Mouse (Mus musculus) stomach, embryonic 14.5 days (tissue): ENCODE measurements around the gene S100b. TPM values are rescaled to one million over a fixed set of nuclear protein-coding genes. Genes with fewer than 3 reads are reported as not detected.

Experiments used
- ATAC-seq: fragments of 200-750 bp; cut with Nextera tagmentation; 2 replicates; pipeline ENCODE4 v1.8.0; 2017; ENCODE audit warnings: low read depth, moderate TSS enrichment; ENCODE audit not compliant: insufficient number of reproducible peaks, insufficient read depth, low FRiP score
- H3K27ac ChIP-seq: fragments of 300-500 bp; sonication (generic); 2 replicates; pipeline ENCODE4 v1.5.1; 2014; ENCODE audit warnings: mild to moderate bottlenecking, low read length, moderate library complexity, mixed read lengths
- H3K27me3 ChIP-seq: fragments of 300-500 bp; sonication (generic); 2 replicates; pipeline ENCODE4 v1.6.1; 2014; ENCODE audit warnings: low read length, control low read depth, mixed read lengths; ENCODE audit not compliant: control insufficient read depth, insufficient read depth
- H3K36me3 ChIP-seq: fragments of 300-500 bp; sonication (generic); 2 replicates; pipeline ENCODE4 v1.6.1; 2014; ENCODE audit warnings: mild to moderate bottlenecking, control low read depth, low read length, moderate library complexity, mixed read lengths; ENCODE audit not compliant: control insufficient read depth, insufficient read depth
- H3K4me1 ChIP-seq: fragments of 300-500 bp; sonication (generic); 2 replicates; pipeline ENCODE4 v1.6.1; 2014; ENCODE audit warnings: low read length, control low read depth, mixed read lengths; ENCODE audit not compliant: control insufficient read depth, insufficient read depth
- H3K4me2 ChIP-seq: fragments of 300-500 bp; sonication (generic); replicated peaks from 2 replicates; pipeline ENCODE4 v1.6.1; 2014; ENCODE audit warnings: low read depth, low read length, control low read depth
- H3K4me3 ChIP-seq: fragments of 300-500 bp; sonication (generic); 2 replicates; pipeline ENCODE4 v1.5.1; 2014; ENCODE audit warnings: low read depth, low read length, control low read depth
- H3K9ac ChIP-seq: fragments of 300-500 bp; sonication (generic); replicated peaks from 2 replicates; pipeline ENCODE4 v1.6.1; 2014; ENCODE audit warnings: low read depth, mild to moderate bottlenecking, control low read depth, low read length, moderate library complexity, mixed read lengths
- H3K9me3 ChIP-seq: fragments of 300-500 bp; sonication (generic); 2 replicates; pipeline ENCODE4 v1.6.1; 2016; ENCODE audit warnings: low read depth, low read length, control low read depth; ENCODE audit not compliant: control insufficient read depth
- WGBS: fragments of 180-500 bp; shearing (Covaris S2); extraction: QIAGEN DNeasy Blood & Tissue Kit; methylation state at CpG from one replicate; pipeline ENCODE4 v1.1.7; 2014; 5-methylcytosine and 5-hydroxymethylcytosine counted together
- polyA plus RNA-seq: library from polyadenylated mRNA; unstranded; fragments of >200 nt; fragmentation: Nextera tagmentation; extraction: Ambion mirVana; gene quantifications from 2 replicates; pipeline ENCODE4 v1.2.1, GENCODE M21; 2014

Gene S100b
- polyA plus RNA-seq, 1 experiment from 2014 or later: 1.6 TPM

DNA sequence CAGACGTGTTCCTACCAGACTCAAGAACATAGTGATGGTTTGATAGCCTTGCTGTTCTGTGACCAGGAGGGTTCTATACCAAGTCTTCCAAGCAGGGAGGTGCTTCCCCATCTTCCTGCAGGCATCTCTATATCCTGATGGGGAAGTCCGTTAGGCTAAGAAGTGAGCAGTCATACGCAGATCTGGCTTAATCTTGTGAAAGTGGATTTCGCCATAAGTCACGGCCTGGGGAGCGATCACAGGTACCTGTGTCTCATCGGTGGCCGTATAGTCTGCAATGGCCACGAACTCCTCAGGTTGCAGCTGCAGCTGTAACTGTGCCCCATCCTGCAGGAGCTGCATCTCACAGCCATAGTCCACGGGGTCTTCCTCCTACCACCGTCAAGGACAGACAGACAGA is 27.7 kb upstream of the S100b start:
- 91% methylated on average over 11 of the region's 11 CpGs for WGBS
- peaks cover 13% of the 10 kb centered on the region for H3K36me3 ChIP-seq
- no peak for ATAC-seq

DNA sequence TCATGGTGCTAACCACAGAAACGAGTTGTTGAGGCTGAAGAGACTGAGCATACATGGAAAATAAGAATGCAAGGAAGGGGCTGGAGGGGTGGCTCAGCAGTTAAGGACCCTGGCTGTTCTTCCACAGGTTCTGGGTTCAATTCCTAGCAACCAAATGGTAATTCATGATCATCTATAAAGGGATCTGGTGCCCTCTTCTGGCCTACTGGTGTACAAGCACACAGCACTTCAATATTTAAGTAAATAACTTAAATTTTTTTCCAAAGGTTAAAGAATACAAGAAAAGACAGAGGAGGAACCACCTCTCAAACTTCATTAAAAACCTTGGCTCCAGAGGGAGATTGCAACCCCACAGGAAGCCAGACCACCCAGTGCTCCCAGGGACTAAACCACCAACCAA is 24.0 kb upstream of the S100b start:
- H3K9me3 ChIP-seq: no peaks in the 10 kb centered on the region
- no peaks in the 10 kb centered on the region for H3K4me1 ChIP-seq
- H3K36me3 ChIP-seq: peaks cover 4% of the 10 kb centered on the region; the same call in 1 of the 2 replicates
- H3K4me3 ChIP-seq: no peak overlapping the region
- H3K4me2 ChIP-seq: no peak overlapping the region
- ATAC-seq: no peak
- H3K27me3 ChIP-seq: no peaks in the 10 kb centered on the region
- 83% methylated on average over 1 of the region's 1 CpGs for WGBS
- no peak overlapping the region for H3K27ac ChIP-seq
- H3K9ac ChIP-seq: no peak overlapping the region

More for the DNA sequence above, 27.7 kb upstream of the S100b start:
- Histone ChIP-seq H3K4me1 (no peaks in the 10 kb centered on the region), H3K9ac (no peak overlapping the region), H3K27ac (no peak overlapping the region), H3K9me3 (no peaks in the 10 kb centered on the region), H3K4me3 (no peak overlapping the region), H3K27me3 (no peaks in the 10 kb centered on the region), H3K4me2 (no peak overlapping the region)

DNA sequence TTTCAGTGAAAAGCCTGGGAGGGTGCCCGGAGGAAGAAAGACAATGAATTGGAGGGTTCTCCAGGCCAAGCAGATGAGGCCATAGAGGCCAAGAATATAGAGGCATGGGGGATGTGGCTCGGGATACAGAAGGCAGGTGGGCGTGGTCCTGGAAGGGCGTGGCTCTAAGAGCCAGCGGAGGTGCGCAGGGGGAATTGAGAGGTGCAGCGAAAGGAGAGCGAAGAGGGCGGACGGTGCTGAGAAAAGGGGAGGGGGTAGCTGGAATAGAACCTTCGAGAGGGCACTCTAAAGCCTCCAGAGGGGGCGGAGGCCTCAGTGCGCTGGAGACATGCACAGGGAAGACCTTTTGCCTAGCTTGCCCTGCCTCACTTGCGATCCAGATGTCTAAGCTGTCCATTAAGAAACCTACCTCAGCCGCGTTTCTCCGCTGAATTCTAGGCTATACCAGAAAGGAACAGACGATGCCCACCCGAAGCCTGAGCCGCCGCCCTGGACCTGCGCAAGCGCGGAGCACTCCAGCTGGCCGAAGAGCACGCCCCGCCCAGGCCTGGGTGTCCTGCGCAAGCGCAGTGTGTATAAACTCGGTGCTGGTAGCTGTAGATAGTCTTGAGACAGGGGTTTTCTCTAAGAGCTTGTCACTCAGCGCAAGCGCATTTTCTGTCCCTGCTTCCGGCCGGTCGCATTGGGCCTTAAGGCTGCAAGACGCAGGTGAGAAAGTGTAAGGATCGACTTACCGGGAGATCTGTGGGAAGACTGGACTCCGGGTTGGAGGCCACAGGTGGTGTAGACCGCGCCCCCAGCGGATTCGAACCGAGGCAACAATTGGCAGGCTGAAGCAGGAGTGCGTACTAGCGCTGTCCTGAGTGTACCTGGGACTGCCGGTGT is 16.1 kb upstream of the S100b start, which contains the start of gene Prmt2:
TSS of gene Prmt2 (minus strand) at position 525 of the 885 bp plus-strand sequence.
- Histone ChIP-seq H3K4me1 (peaks cover 9% of the 10 kb centered on the region; the same call in 1 of the 2 replicates), H3K9ac (peak within 1 kb of the TSS; percentile 64), H3K36me3 (no peaks in the 10 kb centered on the region), H3K27me3 (no peaks in the 10 kb centered on the region), H3K9me3 (no peaks in the 10 kb centered on the region), H3K4me3 (peak within 1 kb of the TSS; percentile 69), H3K4me2 (peak within 1 kb of the TSS; percentile 64), H3K27ac (peak within 1 kb of the TSS; percentile 85)
- WGBS: under 1% methylated on average over 47 of the region's 47 CpGs
- peak; percentile 96 for ATAC-seq

DNA sequence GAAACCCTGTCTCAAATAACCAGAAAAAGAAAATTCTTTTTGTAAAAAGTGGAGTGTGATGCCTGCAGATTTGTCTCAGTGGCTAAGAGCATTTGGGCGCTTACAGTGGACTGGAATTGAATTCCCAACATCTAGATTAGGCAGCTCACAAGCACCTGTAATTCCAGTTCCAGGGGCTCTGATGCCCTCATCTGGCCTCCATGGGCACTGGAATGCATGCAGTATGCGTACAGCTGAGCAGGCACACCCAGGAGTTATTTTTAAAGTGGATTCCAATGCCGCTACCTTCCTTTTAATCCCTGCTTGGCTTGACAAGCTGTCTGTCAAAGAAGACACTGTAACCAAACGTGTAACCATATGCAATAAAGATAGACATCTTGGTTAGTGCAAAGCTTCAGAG is 14.3 kb upstream of the S100b start:
- H3K9me3 ChIP-seq: no peaks in the 10 kb centered on the region
- no peak overlapping the region for H3K4me2 ChIP-seq
- H3K27me3 ChIP-seq: no peaks in the 10 kb centered on the region
- ATAC-seq: no peak
- no peaks in the 10 kb centered on the region for H3K36me3 ChIP-seq
- H3K9ac ChIP-seq: no peak overlapping the region
- no peak overlapping the region for H3K4me3 ChIP-seq
- WGBS: 66% methylated on average over 4 of the region's 4 CpGs
- H3K4me1 ChIP-seq: peaks cover 9% of the 10 kb centered on the region; the same call in 1 of the 2 replicates
- H3K27ac ChIP-seq: no peak overlapping the region

DNA sequence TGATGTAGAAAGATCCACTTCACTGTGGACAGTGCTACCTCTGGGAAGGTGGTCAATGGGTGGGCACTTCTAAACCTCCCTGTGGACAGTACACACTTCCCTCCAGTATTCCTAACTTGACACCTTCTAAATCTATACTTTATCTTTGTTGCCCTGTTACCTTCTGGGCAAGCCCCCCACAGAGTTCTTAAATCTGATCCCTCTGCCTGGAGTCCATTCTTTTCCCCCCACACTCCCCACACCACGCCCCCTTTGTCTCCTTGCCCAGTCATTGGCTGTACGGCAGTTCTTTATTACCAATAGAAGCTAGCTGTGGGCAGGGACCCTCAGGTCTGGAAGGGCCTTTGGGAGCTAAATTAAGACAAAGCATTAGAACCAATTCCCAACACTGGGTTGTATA is 8.5 kb upstream of the S100b start:
- H3K36me3 ChIP-seq: no peaks in the 10 kb centered on the region
- no peak overlapping the region for H3K9ac ChIP-seq
- no peak for ATAC-seq
- H3K4me3 ChIP-seq: no peak overlapping the region
- H3K4me2 ChIP-seq: no peak overlapping the region
- no peaks in the 10 kb centered on the region for H3K4me1 ChIP-seq
- WGBS: 78% methylated on average over 2 of the region's 2 CpGs
- no peak overlapping the region for H3K27ac ChIP-seq
- no peaks in the 10 kb centered on the region for H3K9me3 ChIP-seq
- H3K27me3 ChIP-seq: no peaks in the 10 kb centered on the region

DNA sequence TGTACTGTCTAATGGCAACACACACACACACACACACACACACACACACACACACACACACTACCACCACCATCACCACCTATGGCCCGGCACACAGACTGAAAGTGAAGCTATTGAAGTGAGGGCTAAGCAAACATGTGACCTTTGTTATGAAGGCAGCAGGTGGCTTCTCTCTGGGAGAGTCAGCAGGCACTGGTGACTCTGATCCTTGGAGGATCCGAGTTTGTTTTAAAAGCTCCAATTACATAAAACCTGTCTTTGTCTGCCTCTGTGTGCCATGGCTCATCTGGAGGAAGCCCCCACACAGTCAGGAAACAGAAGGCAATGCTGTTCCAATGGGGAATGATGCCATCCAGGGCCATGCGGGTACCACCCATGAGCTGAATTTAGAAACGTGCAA is 7.1 kb upstream of the S100b start:
- Histone ChIP-seq H3K27me3 (no peaks in the 10 kb centered on the region), H3K36me3 (no peaks in the 10 kb centered on the region), H3K27ac (no peak overlapping the region), H3K4me1 (no peaks in the 10 kb centered on the region), H3K9me3 (no peaks in the 10 kb centered on the region), H3K4me3 (no peak overlapping the region), H3K9ac (no peak overlapping the region), H3K4me2 (no peak overlapping the region)
- WGBS: 28% methylated on average over 4 of the region's 4 CpGs
- no peak for ATAC-seq

DNA sequence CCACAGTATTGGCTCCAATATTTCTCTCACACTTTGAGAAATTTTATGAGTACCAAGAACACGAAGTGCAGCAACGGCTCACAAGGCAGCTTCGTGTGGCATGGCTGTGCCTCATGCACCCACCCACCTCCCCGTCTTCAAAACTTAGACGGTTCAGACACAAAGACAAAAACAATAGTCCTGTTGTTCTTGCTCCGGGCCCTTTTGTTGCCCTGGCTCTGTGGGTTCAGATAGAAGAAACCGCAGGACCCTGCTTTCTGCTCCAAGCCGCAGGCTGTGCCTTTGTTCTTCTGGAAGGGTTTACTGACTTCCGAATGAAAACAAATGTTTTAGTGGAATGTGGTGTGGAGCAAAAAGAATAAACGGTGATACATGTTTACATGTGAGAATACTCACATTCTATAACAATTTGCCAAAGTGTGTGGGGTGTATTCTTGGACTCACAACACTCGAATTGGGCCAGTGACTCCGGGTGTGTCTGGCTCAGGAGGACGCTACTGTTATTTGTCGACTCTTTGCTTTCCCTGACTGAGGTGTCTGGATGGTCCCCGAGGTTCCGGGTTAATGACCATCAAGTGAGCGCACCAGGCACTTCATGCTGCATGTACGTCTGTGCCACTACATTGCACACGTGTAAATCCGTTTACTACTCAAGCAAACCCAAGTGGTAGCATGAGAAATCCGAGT is 5.5 kb upstream of the S100b start:
- Histone ChIP-seq H3K27me3 (no peaks in the 10 kb centered on the region), H3K9me3 (no peaks in the 10 kb centered on the region), H3K9ac (no peak overlapping the region), H3K4me3 (no peak overlapping the region), H3K27ac (no peak overlapping the region), H3K4me1 (no peaks in the 10 kb centered on the region), H3K4me2 (no peak overlapping the region), H3K36me3 (no peaks in the 10 kb centered on the region)
- no peak for ATAC-seq
- 71% methylated on average over 21 of the region's 21 CpGs for WGBS

DNA sequence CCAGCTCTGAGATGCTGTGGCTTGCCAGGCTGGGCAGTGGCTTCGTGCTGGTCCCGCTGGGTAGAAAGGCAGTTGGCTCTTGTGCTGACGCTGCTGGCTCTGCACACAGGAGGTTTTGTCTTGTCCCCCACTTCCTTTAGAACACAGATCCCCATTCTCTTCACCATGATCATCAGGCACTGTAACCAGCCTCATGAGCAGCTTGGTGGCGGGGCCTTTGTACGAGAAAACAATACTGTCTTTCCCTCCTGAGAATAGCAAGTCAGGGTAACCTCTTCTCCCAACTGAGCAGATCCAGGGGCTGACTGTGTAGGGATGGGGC is 5.0 kb upstream of the S100b start:
- no peak overlapping the region for H3K9ac ChIP-seq
- no peak for ATAC-seq
- H3K4me1 ChIP-seq: peaks cover 1% of the 10 kb centered on the region; the same call in 1 of the 2 replicates
- no peak overlapping the region for H3K4me2 ChIP-seq
- no peak overlapping the region for H3K27ac ChIP-seq
- no peaks in the 10 kb centered on the region for H3K9me3 ChIP-seq
- no peaks in the 10 kb centered on the region for H3K27me3 ChIP-seq
- no peak overlapping the region for H3K4me3 ChIP-seq
- WGBS: 78% methylated on average over 5 of the region's 5 CpGs
- no peaks in the 10 kb centered on the region for H3K36me3 ChIP-seq
